ENCODE assay signal across 15 mouse cellular contexts in the genomic region with DNA sequence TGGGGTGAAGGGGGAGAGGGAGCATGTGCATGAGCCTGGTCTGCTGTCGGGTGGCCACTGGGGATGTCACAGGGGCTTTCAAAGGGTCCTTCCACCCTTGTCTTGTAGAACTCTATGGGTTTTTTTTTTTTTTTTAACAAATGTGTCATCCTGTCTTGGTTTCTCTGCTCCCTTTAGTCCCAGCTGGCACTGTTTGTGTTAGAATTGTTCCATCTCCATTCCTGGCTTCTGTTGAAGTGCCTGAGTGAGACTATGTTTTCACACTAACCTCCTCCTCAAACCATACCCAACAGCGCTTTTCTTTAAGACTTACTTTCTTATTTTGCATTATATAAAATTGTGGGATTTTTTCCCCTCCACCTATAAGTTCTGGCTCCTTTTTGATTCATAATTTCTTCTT. TPM values are rescaled to one million over a fixed set of nuclear protein-coding genes. Genes with fewer than 3 reads are reported as not detected.
"Had no signal": no experiment of that assay in that cellular context is flagged by ENCODE, and none has a peak within 500 bp of the region (broad histone marks: within the 10 kb centered on the region; RNA-seq: fewer than 3 reads in every experiment).

No protein-coding gene starts in this region.

- H3K27me3 ChIP-seq: liver, embryonic 12.5 days; midbrain, embryonic 15.5 days; neural tube, embryonic 12.5 days had no signal

- H3K4me1 ChIP-seq: midbrain, embryonic 15.5 days; neural tube, embryonic 12.5 days had no signal

- H3K4me3 ChIP-seq: layer of hippocampus, adult 2 months; limb, embryonic 10.5 days; liver, embryonic 12.5 days; midbrain, embryonic 15.5 days; neural tube, embryonic 12.5 days had no signal

- DNase-seq: kidney, postnatal 10 days; kidney, postnatal 4 days; lung, postnatal 36 days; retina, postnatal 1 day; right cerebral cortex, postnatal 25 days; thymus, postnatal 4 days had no signal

- H3K9me3 ChIP-seq: limb, embryonic 10.5 days; liver, embryonic 12.5 days; midbrain, embryonic 15.5 days; neural tube, embryonic 12.5 days had no signal

- H3K27ac ChIP-seq: layer of hippocampus, adult 2 months; limb, embryonic 10.5 days; liver, embryonic 12.5 days; midbrain, embryonic 15.5 days; neural tube, embryonic 12.5 days had no signal

- ATAC-seq: liver, embryonic 12.5 days; lung, postnatal 0 days; midbrain, embryonic 15.5 days had no signal

- H3K36me3 ChIP-seq: limb, embryonic 10.5 days; liver, embryonic 12.5 days; midbrain, embryonic 15.5 days; neural tube, embryonic 12.5 days had no signal

- H3K9ac ChIP-seq: liver, embryonic 12.5 days; midbrain, embryonic 15.5 days; neural tube, embryonic 12.5 days had no signal

- H3K4me2 ChIP-seq: liver, embryonic 12.5 days; midbrain, embryonic 15.5 days; neural tube, embryonic 12.5 days had no signal

RNA-seq across cellular contexts. Expression of gene Hal, which starts 50.8 kb away (rescaled TPM):
- total RNA-seq: left cerebral cortex, adult 18-20 months; monocyte, adult 5-6 weeks had no signal
- polyA plus RNA-seq: kidney, embryonic 14.5 days; lung, postnatal 0 days had no signal
